Mouse (Mus musculus): ENCODE data around the gene Gphb5. TPM values are rescaled to one million over a fixed set of nuclear protein-coding genes. Genes with fewer than 3 reads are reported as not detected.
A peak's percentile ranks its signal among the peaks of the same experiment; 100 is the strongest.

Gene Gphb5
- polyA plus RNA-seq, 1 experiment from 2014 or later, result not detected

DNA sequence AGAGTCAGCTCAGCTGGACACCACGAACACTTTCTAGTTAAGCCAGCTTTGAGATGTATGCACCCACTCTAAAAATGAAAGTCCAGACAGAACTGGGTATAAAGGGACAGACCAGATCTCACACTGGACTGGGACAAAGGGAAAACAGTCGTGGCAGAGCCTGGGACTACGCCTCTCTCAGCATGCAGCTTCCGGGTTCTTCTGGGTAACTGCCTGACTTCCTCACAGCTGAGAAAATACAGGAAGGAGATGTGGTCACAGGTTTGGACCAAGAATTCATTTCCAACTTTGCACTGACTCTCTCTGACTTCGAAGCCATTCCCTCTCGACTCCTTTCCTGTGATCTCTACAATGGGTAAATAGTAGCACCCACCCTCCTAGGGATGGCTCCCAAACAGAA, 1.6 kb downstream of the Gphb5 start:
- no peaks in the 10 kb centered on the region for H3K4me1 ChIP-seq (ENCODE audit: control insufficient read depth, insufficient read depth, low read length)
- no peaks in the 10 kb centered on the region for H3K36me3 ChIP-seq (ENCODE audit: control insufficient read depth, insufficient read depth, low read length)
- H3K4me3 ChIP-seq (ENCODE audit: low read depth, low read length), result no peak overlapping the region
- H3K9me3 ChIP-seq (ENCODE audit: control insufficient read depth, low read length), result no peaks in the 10 kb centered on the region
- ATAC-seq (ENCODE audit: low FRiP score) (no peak), DNase-seq (ENCODE audit: low spot score, missing footprints) (no peak)
- no peak overlapping the region for H3K9ac ChIP-seq (ENCODE audit: low read length)
- H3K27me3 ChIP-seq (ENCODE audit: control insufficient read depth, insufficient read depth, low read length), result no peaks in the 10 kb centered on the region
- H3K4me2 ChIP-seq, result no peak overlapping the region
- no peak overlapping the region for H3K27ac ChIP-seq (ENCODE audit: low read depth, low read length)
- 81% methylated on average over 6 of the region's 6 CpGs for WGBS

GRCm38 (mm10) chr12:75412964-75413363, 3.6 kb downstream of the Gphb5 start:
- no peak overlapping the region for H3K27ac ChIP-seq (ENCODE audit: low read depth, low read length)
- no peaks in the 10 kb centered on the region for H3K9me3 ChIP-seq (ENCODE audit: control insufficient read depth, low read length)
- H3K36me3 ChIP-seq (ENCODE audit: control insufficient read depth, insufficient read depth, low read length), result no peaks in the 10 kb centered on the region
- no peak overlapping the region for H3K9ac ChIP-seq (ENCODE audit: low read length)
- DNase-seq (ENCODE audit: low spot score, missing footprints) (peak; percentile 64), ATAC-seq (ENCODE audit: low FRiP score) (no peak)
- no peak overlapping the region for H3K4me2 ChIP-seq
- H3K27me3 ChIP-seq (ENCODE audit: control insufficient read depth, insufficient read depth, low read length), result no peaks in the 10 kb centered on the region
- 87% methylated on average over 9 of the region's 9 CpGs for WGBS
- H3K4me1 ChIP-seq (ENCODE audit: control insufficient read depth, insufficient read depth, low read length), result no peaks in the 10 kb centered on the region
- H3K4me3 ChIP-seq (ENCODE audit: low read depth, low read length), result no peak overlapping the region

- Histone ChIP-seq H3K27me3 (ENCODE audit: control insufficient read depth, insufficient read depth, low read length) (no peaks in the 10 kb centered on the region), H3K9me3 (ENCODE audit: control insufficient read depth, low read length) (no peaks in the 10 kb centered on the region), H3K4me1 (ENCODE audit: control insufficient read depth, insufficient read depth, low read length) (no peaks in the 10 kb centered on the region), H3K36me3 (ENCODE audit: control insufficient read depth, insufficient read depth, low read length) (no peaks in the 10 kb centered on the region), H3K4me3 (ENCODE audit: low read depth, low read length) (no peak overlapping the region), H3K9ac (ENCODE audit: low read length) (no peak overlapping the region), H3K27ac (ENCODE audit: low read depth, low read length) (no peak overlapping the region), H3K4me2 (no peak overlapping the region)
- WGBS, result 74% methylated on average over 7 of the region's 7 CpGs
- DNase-seq (ENCODE audit: low spot score, missing footprints) (no peak), ATAC-seq (ENCODE audit: low FRiP score) (no peak)
These were observed 19.5 kb downstream of the Gphb5 start for GRCm38 (mm10) chr12:75397077-75397476.

DNA sequence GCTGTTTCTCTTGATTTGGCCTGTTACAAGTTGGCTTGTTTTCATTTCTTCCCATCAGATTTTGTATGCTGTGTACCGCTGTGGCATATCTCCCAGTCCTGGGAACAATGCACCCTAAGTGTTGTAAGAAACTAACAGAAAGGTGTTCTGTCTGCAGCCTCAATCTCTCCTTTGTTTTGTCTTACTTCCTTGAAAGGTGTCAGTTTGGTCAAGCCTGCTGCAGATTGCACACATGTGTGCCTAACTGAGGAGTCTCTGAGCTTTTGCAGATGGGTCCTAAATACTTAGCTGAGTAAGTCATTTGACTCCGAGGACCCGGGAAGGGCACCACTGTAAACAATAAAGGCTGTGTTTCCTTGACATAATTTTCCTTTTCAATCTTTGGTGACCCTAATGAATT, 20.0 kb downstream of the Gphb5 start:
- WGBS, result 80% methylated on average over 3 of the region's 3 CpGs
- DNase-seq (ENCODE audit: low spot score, missing footprints) (peak; percentile 73), ATAC-seq (ENCODE audit: low FRiP score) (no peak)
- H3K36me3 ChIP-seq (ENCODE audit: control insufficient read depth, insufficient read depth, low read length), result no peaks in the 10 kb centered on the region
- H3K9ac ChIP-seq (ENCODE audit: low read length), result no peak overlapping the region
- H3K27me3 ChIP-seq (ENCODE audit: control insufficient read depth, insufficient read depth, low read length), result no peaks in the 10 kb centered on the region
- H3K9me3 ChIP-seq (ENCODE audit: control insufficient read depth, low read length), result no peaks in the 10 kb centered on the region
- H3K4me2 ChIP-seq, result no peak overlapping the region
- no peak overlapping the region for H3K4me3 ChIP-seq (ENCODE audit: low read depth, low read length)
- H3K27ac ChIP-seq (ENCODE audit: low read depth, low read length), result no peak overlapping the region
- no peaks in the 10 kb centered on the region for H3K4me1 ChIP-seq (ENCODE audit: control insufficient read depth, insufficient read depth, low read length)

- no peak overlapping the region for H3K4me3 ChIP-seq (ENCODE audit: low read depth, low read length)
- no peaks in the 10 kb centered on the region for H3K4me1 ChIP-seq (ENCODE audit: control insufficient read depth, insufficient read depth, low read length)
- no peaks in the 10 kb centered on the region for H3K9me3 ChIP-seq (ENCODE audit: control insufficient read depth, low read length)
- ATAC-seq (ENCODE audit: low FRiP score), result no peak
- no peaks in the 10 kb centered on the region for H3K36me3 ChIP-seq (ENCODE audit: control insufficient read depth, insufficient read depth, low read length)
- H3K27me3 ChIP-seq (ENCODE audit: control insufficient read depth, insufficient read depth, low read length), result no peaks in the 10 kb centered on the region
- no peak overlapping the region for H3K4me2 ChIP-seq
- no peak overlapping the region for H3K27ac ChIP-seq (ENCODE audit: low read depth, low read length)
- DNase-seq (ENCODE audit: low spot score, missing footprints), result peak; percentile 60
- no peak overlapping the region for H3K9ac ChIP-seq (ENCODE audit: low read length)
- 90% methylated on average over 20 of the region's 20 CpGs for WGBS
These were observed 22.4 kb downstream of the Gphb5 start for GRCm38 (mm10) chr12:75394011-75394773.

GRCm38 (mm10) chr12:75391526-75391925, 25.1 kb downstream of the Gphb5 start:
- H3K27me3 ChIP-seq (ENCODE audit: control insufficient read depth, insufficient read depth, low read length), result no peaks in the 10 kb centered on the region
- no peaks in the 10 kb centered on the region for H3K36me3 ChIP-seq (ENCODE audit: control insufficient read depth, insufficient read depth, low read length)
- H3K4me2 ChIP-seq, result no peak overlapping the region
- WGBS, result 79% methylated on average over 9 of the region's 9 CpGs
- H3K4me1 ChIP-seq (ENCODE audit: control insufficient read depth, insufficient read depth, low read length), result no peaks in the 10 kb centered on the region
- DNase-seq (ENCODE audit: low spot score, missing footprints) (peak; percentile 10), ATAC-seq (ENCODE audit: low FRiP score) (no peak)
- H3K9ac ChIP-seq (ENCODE audit: low read length), result no peak overlapping the region
- H3K9me3 ChIP-seq (ENCODE audit: control insufficient read depth, low read length), result no peaks in the 10 kb centered on the region
- no peak overlapping the region for H3K4me3 ChIP-seq (ENCODE audit: low read depth, low read length)
- no peak overlapping the region for H3K27ac ChIP-seq (ENCODE audit: low read depth, low read length)

DNA sequence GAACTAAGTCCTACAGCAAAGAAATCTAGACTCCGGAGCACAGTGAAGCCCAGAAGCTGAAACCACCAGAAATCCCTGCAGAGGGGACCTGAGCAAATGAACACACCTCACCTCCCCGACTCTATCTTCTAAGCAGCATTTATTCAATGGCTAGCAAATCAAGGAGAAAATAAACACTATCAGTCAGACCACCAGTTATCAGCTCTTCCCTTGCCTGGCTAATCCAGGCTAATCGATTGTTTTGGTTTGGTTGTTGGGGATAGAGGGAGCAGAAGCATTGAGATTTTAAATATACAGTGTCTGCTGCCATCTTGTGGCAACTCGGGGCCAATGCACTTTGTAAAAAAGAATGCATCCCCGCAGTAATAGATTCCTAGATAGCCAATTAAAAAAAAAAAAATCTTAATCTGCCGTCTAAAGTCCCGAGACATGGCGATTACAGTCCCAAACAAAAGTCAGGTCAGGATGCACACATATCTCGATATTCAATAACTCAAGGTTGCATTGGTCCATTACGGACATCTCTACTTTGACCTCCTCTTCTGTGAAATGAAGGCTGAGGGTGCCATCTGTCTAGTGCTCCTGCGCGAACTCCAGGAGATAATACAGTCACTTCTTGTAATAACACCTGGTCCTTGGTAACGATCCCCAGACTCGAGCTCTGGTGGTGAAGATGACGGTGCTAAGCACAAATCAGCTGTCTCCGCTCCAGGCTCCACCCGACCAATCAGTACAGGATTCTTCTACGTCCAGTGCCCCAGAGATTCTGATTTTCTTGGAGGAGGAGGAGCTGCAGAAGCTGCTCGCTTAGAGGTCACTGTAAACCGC, 27.1 kb downstream of the Gphb5 start:
- H3K27ac ChIP-seq (ENCODE audit: low read depth, low read length), result no peak overlapping the region
- H3K36me3 ChIP-seq (ENCODE audit: control insufficient read depth, insufficient read depth, low read length), result no peaks in the 10 kb centered on the region
- WGBS, result 47% methylated on average over 20 of the region's 20 CpGs
- DNase-seq (ENCODE audit: low spot score, missing footprints) (peak; percentile 96), ATAC-seq (ENCODE audit: low FRiP score) (peak; percentile 73; the same call in 1 of the 2 replicates)
- no peak overlapping the region for H3K9ac ChIP-seq (ENCODE audit: low read length)
- H3K4me3 ChIP-seq (ENCODE audit: low read depth, low read length), result no peak overlapping the region
- H3K4me1 ChIP-seq (ENCODE audit: control insufficient read depth, insufficient read depth, low read length), result no peaks in the 10 kb centered on the region
- no peaks in the 10 kb centered on the region for H3K27me3 ChIP-seq (ENCODE audit: control insufficient read depth, insufficient read depth, low read length)
- no peaks in the 10 kb centered on the region for H3K9me3 ChIP-seq (ENCODE audit: control insufficient read depth, low read length)
- H3K4me2 ChIP-seq, result no peak overlapping the region

DNA sequence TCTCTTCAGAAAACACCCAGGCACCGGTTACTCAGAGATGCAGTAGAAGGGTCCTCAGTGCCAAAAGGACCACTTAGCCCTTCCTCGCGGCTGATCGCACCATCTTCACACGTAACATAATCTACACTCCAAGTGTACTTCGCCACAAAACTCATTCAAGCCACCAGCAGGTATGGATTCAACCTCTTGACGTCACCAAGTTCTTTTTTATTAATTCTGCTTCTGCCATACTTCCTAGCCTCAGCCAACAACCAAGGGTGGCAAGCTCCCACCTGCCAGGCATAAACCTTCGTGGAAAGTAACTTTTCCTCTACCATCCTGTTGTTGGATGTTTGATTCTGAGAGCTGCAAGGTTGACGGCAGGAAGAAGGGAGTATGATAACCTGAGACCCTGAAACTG, 28.1 kb downstream of the Gphb5 start:
- peak; percentile 69 for DNase-seq (ENCODE audit: low spot score, missing footprints)
- Histone ChIP-seq H3K36me3 (ENCODE audit: control insufficient read depth, insufficient read depth, low read length) (no peaks in the 10 kb centered on the region), H3K9me3 (ENCODE audit: control insufficient read depth, low read length) (no peaks in the 10 kb centered on the region), H3K4me3 (ENCODE audit: low read depth, low read length) (no peak overlapping the region), H3K27me3 (ENCODE audit: control insufficient read depth, insufficient read depth, low read length) (no peaks in the 10 kb centered on the region), H3K4me2 (no peak overlapping the region), H3K4me1 (ENCODE audit: control insufficient read depth, insufficient read depth, low read length) (no peaks in the 10 kb centered on the region), H3K27ac (ENCODE audit: low read depth, low read length) (no peak overlapping the region), H3K9ac (ENCODE audit: low read length) (no peak overlapping the region)
- 92% methylated on average over 9 of the region's 9 CpGs for WGBS
- ATAC-seq (ENCODE audit: low FRiP score), result no peak

GRCm38 (mm10) chr12:75387846-75388245, 28.7 kb downstream of the Gphb5 start:
- no peak for ATAC-seq (ENCODE audit: low FRiP score)
- Histone ChIP-seq H3K4me3 (ENCODE audit: low read depth, low read length) (no peak overlapping the region), H3K4me2 (no peak overlapping the region), H3K27ac (ENCODE audit: low read depth, low read length) (no peak overlapping the region), H3K27me3 (ENCODE audit: control insufficient read depth, insufficient read depth, low read length) (no peaks in the 10 kb centered on the region), H3K9ac (ENCODE audit: low read length) (no peak overlapping the region), H3K36me3 (ENCODE audit: control insufficient read depth, insufficient read depth, low read length) (no peaks in the 10 kb centered on the region), H3K4me1 (ENCODE audit: control insufficient read depth, insufficient read depth, low read length) (no peaks in the 10 kb centered on the region), H3K9me3 (ENCODE audit: control insufficient read depth, low read length) (no peaks in the 10 kb centered on the region)
- peak; percentile 35 for DNase-seq (ENCODE audit: low spot score, missing footprints)
- WGBS, result 92% methylated on average over 15 of the region's 15 CpGs
